Mouse (Mus musculus) limb, embryonic 11.5 days (tissue): ENCODE measurements around the gene 1700003F12Rik. TPM values are rescaled to one million over a fixed set of nuclear protein-coding genes. Genes with fewer than 3 reads are reported as not detected.

Experiments
- ATAC-seq: fragments of 200-750 bp; cut with Nextera tagmentation; 2 replicates; pipeline ENCODE4 v1.8.0; 2017; ENCODE audit warnings: low read depth; ENCODE audit not compliant: insufficient number of reproducible peaks, low FRiP score, low TSS enrichment
- DNase-seq: peaks from one replicate; pipeline ENCODE4 v3.0.0-alpha.2; 2015; ENCODE audit warnings: low spot score
- H3K27ac ChIP-seq: fragments of 300-500 bp; sonication (generic); replicated peaks from 2 replicates; pipeline ENCODE4 v1.5.1; 2014; ENCODE audit warnings: low read depth, mild to moderate bottlenecking, low read length
- H3K27me3 ChIP-seq: fragments of 300-500 bp; sonication (generic); 2 replicates; pipeline ENCODE4 v1.6.1; 2014; ENCODE audit warnings: mild to moderate bottlenecking, low read length, mixed read lengths; ENCODE audit not compliant: control insufficient read depth, insufficient read depth
- H3K36me3 ChIP-seq: fragments of 300-500 bp; sonication (generic); 2 replicates; pipeline ENCODE4 v1.6.1; 2014; ENCODE audit warnings: mild to moderate bottlenecking, low read length, moderate library complexity, mixed read lengths; ENCODE audit not compliant: control insufficient read depth, insufficient read depth
- H3K4me1 ChIP-seq: fragments of 300-500 bp; sonication (generic); 2 replicates; pipeline ENCODE4 v1.6.1; 2014; ENCODE audit warnings: low read length, mixed read lengths; ENCODE audit not compliant: control insufficient read depth, insufficient read depth
- H3K4me2 ChIP-seq: fragments of 300-500 bp; sonication (generic); 2 replicates; pipeline ENCODE4 v1.6.1; 2014; ENCODE audit warnings: low read depth, mild to moderate bottlenecking, moderate library complexity; ENCODE audit not compliant: severe bottlenecking
- H3K4me3 ChIP-seq: fragments of 300-500 bp; sonication (generic); 2 replicates; pipeline ENCODE4 v1.5.1; 2014; ENCODE audit warnings: low read depth, low read length
- H3K9ac ChIP-seq: fragments of 300-500 bp; sonication (generic); 2 replicates; pipeline ENCODE4 v1.6.1; 2014; ENCODE audit warnings: mild to moderate bottlenecking, low read length
- H3K9me3 ChIP-seq: fragments of 300-500 bp; sonication (generic); 2 replicates; pipeline ENCODE4 v1.6.1; 2016; ENCODE audit warnings: low read length; ENCODE audit not compliant: control insufficient read depth
- WGBS: fragments of 180-500 bp; shearing (Covaris S2); extraction: QIAGEN DNeasy Blood & Tissue Kit; methylation state at CpG from one replicate; pipeline ENCODE4 v1.1.7; 2014; 5-methylcytosine and 5-hydroxymethylcytosine counted together
- polyA plus RNA-seq: library from polyadenylated mRNA; unstranded; fragments of >200 nt; fragmentation: Nextera tagmentation; extraction: Ambion mirVana; gene quantifications from 2 replicates; pipeline ENCODE4 v1.2.1, GENCODE M21; 2014

The 1700003F12Rik gene
- polyA plus RNA-seq, 1 experiment from 2014 or later = 1.0 TPM

- ATAC-seq = no peak
- no peak overlapping the region for H3K27ac ChIP-seq
- H3K4me2 ChIP-seq = no peak overlapping the region
- H3K4me3 ChIP-seq = no peak overlapping the region
- 49% methylated on average over 8 of the region's 8 CpGs for WGBS
- H3K27me3 ChIP-seq = no peaks in the 10 kb centered on the region
- no peaks in the 10 kb centered on the region for H3K9me3 ChIP-seq
- H3K36me3 ChIP-seq = peaks cover 19% of the 10 kb centered on the region
- peak; percentile 20 for DNase-seq
- no peak overlapping the region for H3K9ac ChIP-seq
- H3K4me1 ChIP-seq = peaks cover 15% of the 10 kb centered on the region
These were observed 19.8 kb downstream of the 1700003F12Rik start for GRCm38 (mm10) chr2:154566641-154567040.

- no peak overlapping the region for H3K27ac ChIP-seq
- H3K27me3 ChIP-seq = no peaks in the 10 kb centered on the region
- 82% methylated on average over 2 of the region's 2 CpGs for WGBS
- peak overlapping the region; percentile 82 for H3K4me2 ChIP-seq
- H3K4me3 ChIP-seq = peak overlapping the region; percentile 76; the same call in 1 of the 2 replicates
- H3K9ac ChIP-seq = no peak overlapping the region
- DNase-seq = peak; percentile 21
- H3K36me3 ChIP-seq = peaks cover 14% of the 10 kb centered on the region; the same call in 1 of the 2 replicates
- ATAC-seq = no peak
- H3K4me1 ChIP-seq = peaks cover 15% of the 10 kb centered on the region
- H3K9me3 ChIP-seq = no peaks in the 10 kb centered on the region
These were observed 20.9 kb downstream of the 1700003F12Rik start for GRCm38 (mm10) chr2:154567766-154568165.

GRCm38 (mm10) chr2:154568329-154569070 is 21.6 kb downstream of the 1700003F12Rik start:
- Histone ChIP-seq H3K27me3 (no peaks in the 10 kb centered on the region), H3K9me3 (no peaks in the 10 kb centered on the region), H3K27ac (peak overlapping the region; percentile 84; the same call in 1 of the 2 replicates), H3K36me3 (peaks cover 8% of the 10 kb centered on the region; the same call in 1 of the 2 replicates), H3K4me1 (peaks cover 15% of the 10 kb centered on the region), H3K4me2 (peak overlapping the region; percentile 82), H3K4me3 (peak overlapping the region; percentile 76), H3K9ac (peak overlapping the region; percentile 90)
- ATAC-seq (no peak), DNase-seq (peak; percentile 22)
- WGBS = 31% methylated on average over 10 of the region's 10 CpGs

GRCm38 (mm10) chr2:154569071-154569748 is 22.3 kb downstream of the 1700003F12Rik start:
- Histone ChIP-seq H3K9me3 (no peaks in the 10 kb centered on the region), H3K4me1 (peaks cover 15% of the 10 kb centered on the region), H3K9ac (peak overlapping the region; percentile 90), H3K27me3 (no peaks in the 10 kb centered on the region), H3K36me3 (0 out of 2 replicates have a peak, but pooled peaks cover 2% of the 10 kb centered on the region), H3K27ac (peak overlapping the region; percentile 84), H3K4me3 (peak overlapping the region; percentile 76), H3K4me2 (peak overlapping the region; percentile 82)
- under 1% methylated on average over 68 of the region's 70 CpGs for WGBS
- peak; percentile 75 for DNase-seq
- peak; percentile 69 for ATAC-seq

GRCm38 (mm10) chr2:154569836-154570286 is 23.0 kb downstream of the 1700003F12Rik start, which contains the start of gene E2f1:
TSS of gene E2f1 (minus strand) at chr2:154569892.
- H3K4me3 ChIP-seq = peak within 1 kb of the TSS; percentile 76
- H3K9me3 ChIP-seq = no peaks in the 10 kb centered on the region
- H3K36me3 ChIP-seq = 0 out of 2 replicates have a peak, but pooled peaks cover 2% of the 10 kb centered on the region
- H3K9ac ChIP-seq = peak within 1 kb of the TSS; percentile 90
- peak within 1 kb of the TSS; percentile 84 for H3K27ac ChIP-seq
- H3K27me3 ChIP-seq = no peaks in the 10 kb centered on the region
- peak within 1 kb of the TSS; percentile 82 for H3K4me2 ChIP-seq
- peak; percentile 94 for ATAC-seq
- 0% methylated on average over 42 of the region's 44 CpGs for WGBS
- DNase-seq = peak; percentile 98
- peaks cover 15% of the 10 kb centered on the region for H3K4me1 ChIP-seq

- no peak overlapping the region for H3K4me2 ChIP-seq
- no peak overlapping the region for H3K9ac ChIP-seq
- H3K27me3 ChIP-seq = no peaks in the 10 kb centered on the region
- 80% methylated on average over 4 of the region's 4 CpGs for WGBS
- no peaks in the 10 kb centered on the region for H3K9me3 ChIP-seq
- peaks cover 15% of the 10 kb centered on the region for H3K4me1 ChIP-seq
- H3K4me3 ChIP-seq = no peak overlapping the region
- DNase-seq = no peak
- H3K36me3 ChIP-seq = no peaks in the 10 kb centered on the region
- no peak overlapping the region for H3K27ac ChIP-seq
- no peak for ATAC-seq
These were observed 23.8 kb downstream of the 1700003F12Rik start for GRCm38 (mm10) chr2:154570666-154571065.

GRCm38 (mm10) chr2:154571266-154571665 is 24.4 kb downstream of the 1700003F12Rik start:
- no peak overlapping the region for H3K27ac ChIP-seq
- H3K4me1 ChIP-seq = peaks cover 15% of the 10 kb centered on the region
- no peak overlapping the region for H3K4me3 ChIP-seq

GRCm38 (mm10) chr2:154571976-154572375 is 25.1 kb downstream of the 1700003F12Rik start:
- Histone ChIP-seq H3K27me3 (no peaks in the 10 kb centered on the region), H3K27ac (no peak overlapping the region), H3K4me3 (no peak overlapping the region), H3K4me2 (no peak overlapping the region), H3K36me3 (no peaks in the 10 kb centered on the region), H3K9me3 (no peaks in the 10 kb centered on the region), H3K9ac (no peak overlapping the region), H3K4me1 (peaks cover 9% of the 10 kb centered on the region)
- DNase-seq = peak; percentile 20
- ATAC-seq = no peak
- WGBS = 81% methylated on average over 8 of the region's 8 CpGs

More at GRCm38 (mm10) chr2:154571266-154571665, 24.4 kb downstream of the 1700003F12Rik start:
- Histone ChIP-seq H3K9me3 (no peaks in the 10 kb centered on the region), H3K27me3 (no peaks in the 10 kb centered on the region), H3K4me2 (no peak overlapping the region), H3K36me3 (no peaks in the 10 kb centered on the region), H3K9ac (no peak overlapping the region)
- 78% methylated on average over 4 of the region's 4 CpGs for WGBS
- no peak for DNase-seq
- ATAC-seq = no peak
